Mouse (Mus musculus) spleen, adult 2 months (tissue): ENCODE data around the gene Asf1b. TPM values are rescaled to one million over a fixed set of nuclear protein-coding genes. Genes with fewer than 3 reads are reported as not detected.
"Not testable (repeated sequence)": the region's sequence is repeated elsewhere in the genome, so short reads cannot be mapped to it uniquely, and the experiment has no call there.

Experiments used
- DNase-seq, 2 experiments: peaks; one replicate each; pipeline versions ENCODE4 v3.0.0 to v3.0.0-alpha.2; 2012 to 2021; ENCODE audit warnings: low spot score in 2 of 2, low read depth in 1 of 2
- H3K27ac ChIP-seq: fragments of 200-500 bp; 2 replicates; pipeline ENCODE4 v1.5.1; 2012; ENCODE audit warnings: low read length, inconsistent platforms; ENCODE audit not compliant: insufficient read depth
- H3K27me3 ChIP-seq: fragments of 200-500 bp; 2 replicates; pipeline ENCODE4 v1.6.1; 2012; ENCODE audit warnings: mild to moderate bottlenecking, moderate library complexity, low read length, inconsistent platforms; ENCODE audit not compliant: control insufficient read depth, insufficient read depth
- H3K36me3 ChIP-seq: fragments of 200-500 bp; 2 replicates; pipeline ENCODE4 v1.6.1; 2012; ENCODE audit warnings: mild to moderate bottlenecking, low read length, inconsistent platforms; ENCODE audit not compliant: control insufficient read depth, insufficient read depth
- H3K4me1 ChIP-seq: fragments of 200-500 bp; 2 replicates; pipeline ENCODE4 v1.6.1; 2011; ENCODE audit warnings: inconsistent platforms; ENCODE audit not compliant: control insufficient read depth, insufficient read depth, insufficient read length
- H3K4me3 ChIP-seq: fragments of 200-500 bp; 2 replicates; pipeline ENCODE4 v1.5.1; 2011; ENCODE audit warnings: mild to moderate bottlenecking, inconsistent platforms; ENCODE audit not compliant: insufficient read depth, insufficient read length; ENCODE audit errors: extremely low read depth
- CTCF ChIP-seq: fragments of 200-500 bp; IDR thresholded peaks from 2 replicates; pipeline ENCODE4 v1.5.1; 2011; ENCODE audit warnings: mild to moderate bottlenecking, inconsistent platforms; ENCODE audit not compliant: insufficient read depth, insufficient read length, insufficient replicate concordance; ENCODE audit errors: extremely low read depth
- POLR2A ChIP-seq: fragments of 200-500 bp; IDR thresholded peaks from 2 replicates; pipeline ENCODE4 v1.6.1; 2011; ENCODE audit warnings: low read depth, low read length, inconsistent platforms
- WGBS: fragments of 180-500 bp; shearing (Covaris S2); methylation state at CpG from one replicate; pipeline ENCODE4 v1.1.7; 2018; 5-methylcytosine and 5-hydroxymethylcytosine counted together
- polyA plus RNA-seq: library from polyadenylated mRNA; depleted of rRNA; stranded (reverse); fragments of >200 nt; gene quantifications from 2 replicates; pipeline ENCODE4 v1.2.3, GENCODE M21; 2012

Gene Asf1b
- polyA plus RNA-seq, 1 experiment = 33.2 TPM

GRCm38 (mm10) chr8:83999057-83999705 lies 43.9 kb downstream of the Asf1b start:
- DNase-seq = no peak
- Histone ChIP-seq H3K27ac (no peak overlapping the region), H3K4me1 (peaks cover 6% of the 10 kb centered on the region; the same call in 1 of the 2 replicates), H3K4me3 (peak overlapping the region; percentile 66), H3K27me3 (0 out of 2 replicates have a peak, but pooled peaks cover 1% of the 10 kb centered on the region), H3K36me3 (peaks cover 2% of the 10 kb centered on the region; the same call in 1 of the 2 replicates)
- 85% methylated on average over 16 of the region's 16 CpGs for WGBS
- TF ChIP-seq POLR2A (no peak), CTCF (no peak)

GRCm38 (mm10) chr8:83999825-84000224 lies 44.5 kb downstream of the Asf1b start:
- no peak for DNase-seq
- no peak overlapping the region for H3K4me3 ChIP-seq
- peaks cover 8% of the 10 kb centered on the region for H3K4me1 ChIP-seq
- 93% methylated on average over 2 of the region's 2 CpGs for WGBS
- H3K27me3 ChIP-seq = 0 out of 2 replicates have a peak, but pooled peaks cover 1% of the 10 kb centered on the region
- H3K36me3 ChIP-seq = peaks cover 2% of the 10 kb centered on the region; the same call in 1 of the 2 replicates
- TF ChIP-seq POLR2A = no peak
- TF ChIP-seq CTCF = no peak
- H3K27ac ChIP-seq = no peak overlapping the region

GRCm38 (mm10) chr8:84001281-84002000 lies 46.1 kb downstream of the Asf1b start, which contains the start of gene 1700067K01Rik:
1700067K01Rik (plus strand) TSS chr8:84001502.
- no peak for DNase-seq
- Histone ChIP-seq H3K27ac (no peak within 1 kb of the TSS), H3K36me3 (peaks cover 2% of the 10 kb centered on the region; the same call in 1 of the 2 replicates), H3K27me3 (0 out of 2 replicates have a peak, but pooled peaks cover 1% of the 10 kb centered on the region), H3K4me1 (peaks cover 11% of the 10 kb centered on the region), H3K4me3 (no peak within 1 kb of the TSS)
- WGBS = 96% methylated on average over 61 of the region's 61 CpGs
- TF ChIP-seq POLR2A (no peak), CTCF (no peak)

- Histone ChIP-seq H3K4me1 (peaks cover 11% of the 10 kb centered on the region), H3K27me3 (no peaks in the 10 kb centered on the region), H3K27ac (no peak overlapping the region), H3K4me3 (no peak overlapping the region), H3K36me3 (peaks cover 2% of the 10 kb centered on the region; the same call in 1 of the 2 replicates)
- WGBS = 82% methylated on average over 12 of the region's 12 CpGs
- no peak for TF ChIP-seq CTCF
- TF ChIP-seq POLR2A = no peak
- DNase-seq = no peak
Measured at GRCm38 (mm10) chr8:84002957-84003611, 47.8 kb downstream of the Asf1b start.

GRCm38 (mm10) chr8:84003612-84004246 lies 48.4 kb downstream of the Asf1b start:
- no peak for DNase-seq
- Histone ChIP-seq H3K27ac (no peak overlapping the region), H3K27me3 (no peaks in the 10 kb centered on the region), H3K4me3 (no peak overlapping the region), H3K36me3 (peaks cover 2% of the 10 kb centered on the region; the same call in 1 of the 2 replicates), H3K4me1 (peaks cover 10% of the 10 kb centered on the region)
- no peak for TF ChIP-seq POLR2A
- no peak for TF ChIP-seq CTCF
- 72% methylated on average over 6 of the region's 6 CpGs for WGBS

GRCm38 (mm10) chr8:84004533-84005201 lies 49.4 kb downstream of the Asf1b start:
- TF ChIP-seq POLR2A (no peak), CTCF (no peak)
- peak overlapping the region; percentile 57 for H3K4me3 ChIP-seq
- no peaks in the 10 kb centered on the region for H3K27me3 ChIP-seq
- peak overlapping the region; percentile 88 for H3K27ac ChIP-seq
- H3K4me1 ChIP-seq = peaks cover 7% of the 10 kb centered on the region
- 2% methylated on average over 30 of the region's 30 CpGs for WGBS
- H3K36me3 ChIP-seq = no peaks in the 10 kb centered on the region
- peak; percentile 96 to 97 for DNase-seq

GRCm38 (mm10) chr8:84005502-84005901 lies 50.2 kb downstream of the Asf1b start:
- H3K36me3 ChIP-seq, DNase-seq, H3K4me3 ChIP-seq, H3K27me3 ChIP-seq, H3K27ac ChIP-seq, H3K4me1 ChIP-seq: not testable (repeated sequence)
- whole genome bisulfite sequencing = 93% methylated on average over 7 of the region's 7 CpGs
